Mouse (Mus musculus): ENCODE results near the gene Tuba1a.

- TF ChIP-seq CTCF (IDR thresholded peaks at IDR 0.05; ENCODE audit: borderline replicate concordance, insufficient read depth, low read length) (no peak), POLR2A (IDR thresholded peaks at IDR 0.05; ENCODE audit: low read depth, low read length) (peak; percentile 49; the same call in 1 of the 2 replicates)
These were observed 38.8 kb upstream of the Tuba1a start for GRCm38 (mm10) chr15:98992086-98992912.
